Mouse (Mus musculus): Measurements from ENCODE around the gene Clcn3.
A peak's percentile ranks its signal among the peaks of the same experiment; 100 is the strongest.

GRCm38 (mm10) chr8:60865504-60866114, 117.5 kb downstream of the Clcn3 start:
- peak; percentile 86 for TF ChIP-seq CTCF (IDR thresholded peaks at IDR 0.05)
- no peak for TF ChIP-seq EP300 (IDR thresholded peaks at IDR 0.05)
